Mouse (Mus musculus) midbrain, embryonic 14.5 days (tissue): Measurements from ENCODE around the gene AI467606. TPM values are rescaled to one million over a fixed set of nuclear protein-coding genes. Genes with fewer than 3 reads are reported as not detected.

Experiments
- ATAC-seq: fragments of 200-750 bp; cut with Nextera tagmentation; 2 replicates; pipeline ENCODE4 v1.8.0; 2017; ENCODE audit warnings: moderate number of reproducible peaks, moderate library complexity; ENCODE audit not compliant: low FRiP score, low TSS enrichment
- DNase-seq: peaks from one replicate; pipeline ENCODE4 v3.0.0-alpha.2; 2015
- H3K27ac ChIP-seq: fragments of 300-500 bp; sonication (generic); replicated peaks from 2 replicates; pipeline ENCODE4 v1.5.1; 2014; ENCODE audit warnings: mild to moderate bottlenecking, low read depth, low read length, moderate library complexity
- H3K27me3 ChIP-seq: fragments of 300-500 bp; sonication (generic); 2 replicates; pipeline ENCODE4 v1.6.1; 2014; ENCODE audit warnings: low read length, control low read depth, mixed read lengths; ENCODE audit not compliant: control insufficient read depth, insufficient read depth
- H3K36me3 ChIP-seq: fragments of 300-500 bp; sonication (generic); 2 replicates; pipeline ENCODE4 v1.6.1; 2014; ENCODE audit warnings: low read length, control low read depth; ENCODE audit not compliant: control insufficient read depth, insufficient read depth
- H3K4me1 ChIP-seq: fragments of 300-500 bp; sonication (generic); 2 replicates; pipeline ENCODE4 v1.6.1; 2014; ENCODE audit warnings: mild to moderate bottlenecking, antibody characterized with exemption, low read length, control low read depth; ENCODE audit not compliant: control insufficient read depth, insufficient read depth
- H3K4me2 ChIP-seq: fragments of 300-500 bp; sonication (generic); 2 replicates; pipeline ENCODE4 v1.6.1; 2014; ENCODE audit warnings: mild to moderate bottlenecking, low read length, moderate library complexity
- H3K4me3 ChIP-seq: fragments of 300-500 bp; sonication (generic); replicated peaks from 2 replicates; pipeline ENCODE4 v1.5.1; 2014; ENCODE audit warnings: low read depth, low read length
- H3K9ac ChIP-seq: fragments of 300-500 bp; sonication (generic); replicated peaks from 2 replicates; pipeline ENCODE4 v1.6.1; 2014; ENCODE audit warnings: mild to moderate bottlenecking, low read length, moderate library complexity
- H3K9me3 ChIP-seq: fragments of 300-500 bp; sonication (generic); 2 replicates; pipeline ENCODE4 v1.6.1; 2016; ENCODE audit warnings: low read length, control low read depth, mixed read lengths; ENCODE audit not compliant: control insufficient read depth
- WGBS: fragments of 180-500 bp; shearing (Covaris S2); extraction: QIAGEN DNeasy Blood & Tissue Kit; methylation state at CpG from one replicate; pipeline ENCODE4 v1.1.7; 2014; 5-methylcytosine and 5-hydroxymethylcytosine counted together
- microRNA-seq: library from miRNA; unstranded; fragments of <30 nt; microRNA quantifications from one replicate; pipeline ENCODE4, GENCODE M21; 2016
- polyA plus RNA-seq: library from polyadenylated mRNA; unstranded; fragments of >200 nt; fragmentation: Nextera tagmentation; extraction: Ambion mirVana; gene quantifications from 2 replicates; pipeline ENCODE4 v1.2.1, GENCODE M21; 2014

Gene AI467606
- polyA plus RNA-seq, 1 experiment from 2014 or later, result 2.2 TPM

DNA sequence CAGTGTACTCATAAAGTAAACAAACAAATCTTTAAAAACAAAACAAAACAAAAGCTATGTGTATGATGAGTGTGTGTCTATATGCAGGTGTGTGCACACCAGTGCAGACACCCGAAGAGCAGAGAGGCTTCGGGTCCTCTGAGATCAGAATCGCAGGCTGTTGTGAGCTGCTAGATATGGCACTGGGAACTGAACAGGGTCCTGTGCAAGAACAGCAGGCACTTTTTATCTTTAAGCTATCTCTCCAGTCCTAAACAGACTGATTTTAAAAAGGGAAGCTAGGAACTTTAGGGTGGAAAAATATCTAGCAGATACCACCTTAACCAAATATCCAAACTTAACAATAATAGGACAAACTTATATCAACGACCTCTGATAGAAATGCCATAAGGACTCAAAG lies 51.5 kb downstream of the AI467606 start:
- Histone ChIP-seq H3K36me3 (no peaks in the 10 kb centered on the region), H3K27ac (no peak overlapping the region), H3K4me3 (no peak overlapping the region), H3K4me2 (no peak overlapping the region), H3K9me3 (no peaks in the 10 kb centered on the region), H3K4me1 (no peaks in the 10 kb centered on the region), H3K27me3 (no peaks in the 10 kb centered on the region), H3K9ac (no peak overlapping the region)
- WGBS, result 85% methylated on average over 4 of the region's 4 CpGs
- DNase-seq (no peak), ATAC-seq (no peak)

Small RNA genes within 50 kb of the gene (microRNA-seq; reads per million reads assigned to microRNA genes)
- not detected for gene Gm44343

Other genes starting within 250 kb of the AI467606 start
- gene Doc2a, start 243.9 kb upstream of the AI467606 start, polyA plus RNA-seq, result 9.7 and 15.3 TPM in 2 replicates
- gene Hirip3, start 229.4 kb upstream of the AI467606 start, polyA plus RNA-seq, result 8.0 and 12.8 TPM in 2 replicates
- gene Ino80e, start 229.0 kb upstream of the AI467606 start, polyA plus RNA-seq, result 93.5 and 95.8 TPM in 2 replicates
- gene Taok2, start 206.7 kb upstream of the AI467606 start, polyA plus RNA-seq, result 39.0 and 39.5 TPM in 2 replicates
- 29.2 and 34.9 TPM in 2 replicates for gene Tmem219, start 168.4 kb upstream of the AI467606 start, polyA plus RNA-seq
- 98.6 and 106 TPM in 2 replicates for gene Kctd13, start 162.5 kb upstream of the AI467606 start, polyA plus RNA-seq
- gene Asphd1, start 141.8 kb upstream of the AI467606 start, polyA plus RNA-seq, result 6.5 and 7.0 TPM in 2 replicates
- 59.1 and 66.9 TPM in 2 replicates for gene Sez6l2, start 140.8 kb upstream of the AI467606 start, polyA plus RNA-seq
- gene Cdipt, start 115.4 kb upstream of the AI467606 start, polyA plus RNA-seq, result 101 and 106 TPM in 2 replicates
- gene Cdiptos, start 115.3 kb upstream of the AI467606 start, polyA plus RNA-seq, result 1.1 and 1.3 TPM in 2 replicates
- gene Mvp, start 76.7 kb upstream of the AI467606 start, polyA plus RNA-seq, result 1.7 and 3.1 TPM in 2 replicates
- not detected in 2 replicates for gene Pagr1b, start 74.9 kb upstream of the AI467606 start, polyA plus RNA-seq
- gene Pagr1a, start 74.0 kb upstream of the AI467606 start, polyA plus RNA-seq, result 21.2 and 38.3 TPM in 2 replicates
- 53.4 and 64.6 TPM in 2 replicates for gene Gm42742, start 70.3 kb upstream of the AI467606 start, polyA plus RNA-seq
- 21.8 and 28.9 TPM in 2 replicates for gene Prrt2, start 70.1 kb upstream of the AI467606 start, polyA plus RNA-seq
- 68.3 and 80.8 TPM in 2 replicates for gene Maz, start 64.3 kb upstream of the AI467606 start, polyA plus RNA-seq
- gene Kif22, start 48.9 kb upstream of the AI467606 start, polyA plus RNA-seq, result 18.9 and 30.2 TPM in 2 replicates
- gene Zg16, start 4.0 kb upstream of the AI467606 start, polyA plus RNA-seq, result not detected in 2 replicates
- gene Qprt, start 30.9 kb downstream of the AI467606 start, polyA plus RNA-seq, result 0.11 and 0.67 TPM in 2 replicates
- gene Spn, start 46.5 kb downstream of the AI467606 start, polyA plus RNA-seq, result not detected in 2 replicates
- gene Cd2bp2, start 104.7 kb downstream of the AI467606 start, polyA plus RNA-seq, result 59.5 and 81.1 TPM in 2 replicates
- 24.6 and 27.6 TPM in 2 replicates for gene Tbc1d10b, start 117.1 kb downstream of the AI467606 start, polyA plus RNA-seq
- 4.3 and 4.5 TPM in 2 replicates for gene Mylpf, start 117.5 kb downstream of the AI467606 start, polyA plus RNA-seq
- gene Zfp553, start 141.7 kb downstream of the AI467606 start, polyA plus RNA-seq, result 31.9 and 39.7 TPM in 2 replicates
- gene Sept1, start 141.8 kb downstream of the AI467606 start, polyA plus RNA-seq, result 11.6 and 13.6 TPM in 2 replicates
- 55.2 and 71.2 TPM in 2 replicates for gene Zfp771, start 152.9 kb downstream of the AI467606 start, polyA plus RNA-seq
- gene Dctpp1, start 169.3 kb downstream of the AI467606 start, polyA plus RNA-seq, result 125 and 134 TPM in 2 replicates
- 77.6 and 78.4 TPM in 2 replicates for gene Sephs2, start 182.7 kb downstream of the AI467606 start, polyA plus RNA-seq
- gene Itgal, start 204.9 kb downstream of the AI467606 start, polyA plus RNA-seq, result 0.22 and 0.39 TPM in 2 replicates